Mouse (Mus musculus): Measurements from ENCODE around the gene Gp2. TPM values are rescaled to one million over a fixed set of nuclear protein-coding genes. Genes with fewer than 3 reads are reported as not detected.

The Gp2 gene
- not detected in 2 replicates for polyA plus RNA-seq (2012)

DNA sequence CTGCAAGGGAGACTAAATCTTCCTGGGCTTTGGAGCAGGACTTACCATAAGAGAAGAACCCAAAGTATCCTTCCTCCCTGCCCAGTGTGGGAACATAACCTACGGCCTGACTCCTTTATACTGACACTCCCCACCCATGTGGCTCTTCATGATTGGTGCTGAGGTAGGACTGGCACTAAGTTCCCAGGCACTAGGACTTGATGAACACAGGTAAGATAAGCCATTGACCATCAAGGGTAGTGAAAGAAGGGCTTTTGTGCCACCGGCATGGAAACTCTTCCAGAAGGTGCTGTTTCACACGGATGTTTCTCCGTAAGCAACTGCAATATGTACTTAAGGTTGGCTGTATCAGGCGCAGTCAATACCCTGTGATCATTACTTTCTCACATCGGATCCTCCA lies at the start of gene Gp2:
Gene Gp2 (minus strand): TSS at position 101 of the 400 bp plus-strand sequence.
- TF ChIP-seq GATA1 (IDR thresholded peaks at IDR 0.05; ENCODE audit: low read length) = no peak

DNA sequence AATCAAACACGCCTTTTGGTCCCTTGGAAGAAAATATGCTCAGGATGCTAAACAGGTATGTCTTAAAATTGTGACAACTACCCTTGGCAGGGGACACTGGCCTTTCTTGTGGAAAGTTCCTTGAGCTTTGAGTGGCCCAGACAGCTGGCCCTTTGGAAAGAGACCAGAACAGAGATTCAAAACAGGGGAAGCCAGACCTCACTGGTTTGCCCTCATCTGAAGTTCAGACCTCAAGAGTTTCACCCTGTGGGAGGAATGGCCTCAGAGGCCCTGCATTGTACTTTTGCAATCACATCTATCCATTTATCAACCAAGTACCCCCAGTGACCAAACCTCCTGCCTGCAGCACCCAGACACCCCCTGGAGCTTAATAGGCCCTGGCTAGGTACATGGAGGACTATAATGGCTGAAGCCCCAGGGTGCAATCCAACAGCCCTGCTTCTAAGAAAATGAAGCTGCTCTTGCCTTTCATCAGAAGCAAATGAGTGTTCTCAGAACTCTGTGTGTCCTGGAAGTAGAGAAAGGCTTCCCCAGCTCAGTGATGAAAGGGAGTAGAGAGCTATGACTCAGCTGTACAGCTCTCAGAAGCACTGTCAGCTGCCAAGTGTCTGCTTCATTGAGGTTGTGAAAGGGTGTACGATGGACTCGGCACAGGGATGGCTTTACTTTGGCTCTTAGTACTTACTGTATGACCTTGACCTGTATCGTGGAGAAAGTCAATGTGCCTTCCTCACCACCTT lies 31.1 kb upstream of the Gp2 start:
- no peak for TF ChIP-seq GATA1 (IDR thresholded peaks at IDR 0.05; ENCODE audit: low read length)

DNA sequence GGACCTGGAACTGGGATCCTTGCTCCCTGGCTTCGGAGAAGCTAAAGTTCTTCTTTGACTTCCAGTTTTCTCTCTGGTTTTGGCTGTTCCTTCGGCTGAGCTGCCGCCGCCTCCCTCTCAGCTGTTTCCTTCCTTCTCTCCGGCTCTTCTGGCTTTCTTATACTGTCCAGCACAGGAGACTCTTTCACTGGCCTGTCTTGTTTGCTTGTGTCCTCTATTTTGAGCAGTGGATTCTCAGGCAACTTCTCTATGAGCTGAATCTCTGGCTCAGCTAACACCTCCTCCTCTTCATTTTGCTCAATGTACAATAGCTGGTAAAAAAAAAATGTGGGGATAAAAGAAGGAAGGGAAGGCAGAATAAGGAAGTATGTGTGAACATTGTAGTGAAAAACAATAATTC lies 27.6 kb upstream of the Gp2 start:
- no peak for TF ChIP-seq GATA1 (IDR thresholded peaks at IDR 0.05; ENCODE audit: low read length)

DNA sequence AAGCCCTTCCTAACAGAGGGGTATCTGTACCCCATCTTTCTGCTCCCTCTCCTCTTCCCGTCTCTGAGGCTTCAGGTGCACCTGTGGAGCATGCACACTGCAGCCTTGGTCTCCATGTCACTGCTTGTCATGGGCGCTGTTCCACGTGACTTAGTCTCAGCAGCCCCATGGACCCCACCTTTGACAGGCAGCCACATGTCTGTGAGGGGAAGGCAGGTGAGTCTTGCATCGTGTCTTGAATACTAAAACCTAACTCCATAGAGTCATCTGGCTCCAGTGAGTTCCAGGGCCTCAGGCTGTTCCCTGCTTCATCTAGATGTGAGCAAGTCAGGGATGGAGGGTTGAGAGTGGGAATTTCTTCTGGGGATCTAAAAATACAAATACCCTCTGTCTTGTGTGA lies 25.1 kb upstream of the Gp2 start:
- no peak for TF ChIP-seq GATA1 (IDR thresholded peaks at IDR 0.05; ENCODE audit: low read length)

DNA sequence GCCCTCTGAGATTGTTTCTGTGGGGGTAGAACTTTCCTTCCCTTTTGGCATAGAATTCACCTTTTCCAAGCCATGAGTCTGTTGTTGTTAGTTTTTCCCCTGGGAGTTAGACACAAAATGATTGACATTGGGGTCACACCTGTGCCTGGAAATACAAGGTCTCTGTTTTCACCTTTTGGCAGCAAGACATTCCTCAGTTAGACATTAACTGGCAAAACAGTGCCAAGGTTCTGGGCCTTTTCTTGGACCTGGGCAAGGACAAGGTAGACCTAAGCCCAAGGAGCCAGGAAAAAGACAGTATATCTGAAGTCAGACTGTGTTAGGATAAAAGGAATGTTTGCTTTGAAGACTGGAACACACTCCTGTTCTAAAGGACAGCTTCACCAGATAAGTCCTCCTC lies 20.2 kb upstream of the Gp2 start, which contains the start of gene Umod:
Gene Umod (minus strand): TSS at position 27 of the 400 bp plus-strand sequence.
- TF ChIP-seq GATA1 (IDR thresholded peaks at IDR 0.05; ENCODE audit: low read length) = no peak

DNA sequence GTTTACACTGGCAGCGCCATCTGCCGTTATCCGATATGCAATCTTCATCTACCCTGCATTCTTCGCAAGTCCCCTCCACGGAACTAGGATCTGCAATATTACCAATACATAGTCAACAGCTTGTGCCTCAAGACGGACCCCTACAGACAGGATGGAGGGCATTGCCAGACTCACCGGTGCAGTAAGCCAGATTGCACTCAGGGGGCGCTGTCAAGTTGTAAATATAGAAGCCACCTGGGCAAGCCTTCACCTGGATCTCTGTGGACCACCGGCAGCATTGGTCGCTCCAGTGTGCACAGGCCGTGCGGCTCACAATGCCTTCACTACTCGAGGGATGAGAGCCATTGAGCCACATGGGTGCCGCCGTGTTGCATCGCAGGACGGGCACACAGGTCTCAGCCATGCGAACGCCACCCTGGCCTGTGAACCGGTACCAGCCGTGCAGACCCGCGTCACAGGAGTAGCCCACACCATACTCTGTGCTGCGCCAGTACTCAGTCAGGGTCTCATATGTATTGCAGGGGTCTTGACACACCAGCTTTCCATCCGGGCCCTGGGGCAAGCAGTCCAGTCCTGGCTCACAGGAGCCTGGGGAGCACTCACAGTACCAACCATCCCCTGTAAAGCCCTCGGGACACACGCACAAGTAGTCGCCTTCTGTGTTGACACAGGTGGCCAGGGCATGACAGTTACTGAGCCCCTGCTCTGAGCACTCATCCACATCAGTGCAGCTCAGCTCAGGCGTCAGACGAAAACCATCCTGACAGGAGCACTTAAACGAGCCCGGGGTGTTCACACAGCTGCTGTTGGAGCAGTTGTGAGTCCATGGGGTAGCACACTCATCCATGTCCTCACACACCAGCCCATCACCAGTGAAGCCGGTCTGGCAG lies 17.7 kb upstream of the Gp2 start:
- TF ChIP-seq GATA1 (IDR thresholded peaks at IDR 0.05; ENCODE audit: low read length) = no peak

DNA sequence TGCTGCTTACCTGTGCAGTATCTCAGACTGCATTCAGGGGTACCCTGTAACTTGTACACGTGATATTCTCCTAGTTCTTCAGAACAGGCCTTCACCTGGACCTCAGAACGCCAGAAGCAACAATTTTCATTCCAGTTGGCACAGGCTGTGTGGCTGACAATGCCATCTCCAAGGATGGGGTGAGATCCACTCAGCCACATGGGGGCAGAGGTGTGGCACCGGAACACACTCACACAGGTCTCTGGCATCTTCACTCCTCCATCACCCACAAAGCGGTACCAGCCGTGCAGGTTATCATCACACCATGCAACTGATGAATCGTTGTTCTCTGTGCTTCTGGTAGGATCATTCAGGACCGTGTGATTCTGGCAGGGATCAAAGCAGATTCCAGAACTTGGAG lies 4.9 kb downstream of the Gp2 start:
- TF ChIP-seq GATA1 (IDR thresholded peaks at IDR 0.05; ENCODE audit: low read length) = no peak

DNA sequence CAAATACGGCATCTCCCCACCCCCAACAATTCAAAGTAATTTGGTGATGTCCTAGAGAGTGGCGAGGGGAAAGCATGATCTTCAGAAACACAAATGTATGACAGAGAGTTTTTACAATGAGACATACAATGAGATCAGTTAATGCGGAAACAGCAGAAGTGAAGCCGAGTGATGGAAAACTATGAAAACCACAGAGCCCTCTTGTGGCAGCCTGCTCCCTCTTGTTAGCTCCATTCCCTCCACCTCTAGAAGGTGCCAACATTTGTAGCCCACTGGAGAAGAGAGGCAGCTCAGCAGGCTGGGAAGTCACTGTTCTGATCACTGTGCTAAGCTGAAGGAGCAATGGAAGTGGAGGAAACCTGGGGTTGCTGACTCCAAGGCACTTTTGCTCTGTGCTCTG lies 15.2 kb downstream of the Gp2 start:
- no peak for TF ChIP-seq GATA1 (IDR thresholded peaks at IDR 0.05; ENCODE audit: low read length)

DNA sequence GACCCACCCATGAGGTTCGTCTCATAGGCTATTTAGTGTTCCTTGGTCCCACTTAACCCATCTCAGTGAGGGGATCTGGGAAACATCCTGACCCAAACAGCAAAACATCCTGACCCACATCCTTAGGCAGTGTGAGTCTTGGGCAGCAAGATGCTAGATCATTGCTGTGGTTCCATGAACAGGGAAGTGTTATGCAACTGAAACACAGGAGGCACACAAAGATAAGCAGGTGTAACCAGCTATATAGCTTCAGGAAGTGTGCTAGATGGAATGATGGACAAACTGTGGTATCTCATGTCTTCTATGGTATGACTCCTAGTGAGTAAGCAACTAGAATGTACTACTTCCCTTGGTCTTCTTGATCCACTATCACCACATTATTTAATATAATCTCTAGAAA lies 17.1 kb downstream of the Gp2 start:
- no peak for TF ChIP-seq GATA1 (IDR thresholded peaks at IDR 0.05; ENCODE audit: low read length)

DNA sequence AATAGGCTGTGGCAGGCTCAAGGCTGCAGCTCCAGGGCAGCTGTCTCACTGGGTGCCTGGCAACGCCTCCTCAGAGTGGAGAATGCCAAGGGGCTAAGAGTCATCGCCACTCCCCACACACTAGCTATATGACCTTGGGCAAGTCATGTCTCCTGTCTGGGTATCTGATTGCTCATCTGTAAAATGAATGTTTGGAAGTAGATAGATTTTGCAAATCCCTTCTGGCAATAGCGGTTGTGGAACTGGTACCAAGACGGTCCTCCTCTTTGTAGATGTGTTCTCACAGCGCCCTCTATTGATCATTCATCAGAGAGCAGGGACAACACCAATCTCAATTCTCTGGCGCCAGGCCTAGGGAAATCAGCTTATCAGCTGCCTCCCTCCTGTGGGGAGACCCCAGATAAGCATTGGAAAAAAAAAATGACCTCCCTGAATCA lies 31.9 kb downstream of the Gp2 start:
- no peak for TF ChIP-seq GATA1 (IDR thresholded peaks at IDR 0.05; ENCODE audit: low read length)

DNA sequence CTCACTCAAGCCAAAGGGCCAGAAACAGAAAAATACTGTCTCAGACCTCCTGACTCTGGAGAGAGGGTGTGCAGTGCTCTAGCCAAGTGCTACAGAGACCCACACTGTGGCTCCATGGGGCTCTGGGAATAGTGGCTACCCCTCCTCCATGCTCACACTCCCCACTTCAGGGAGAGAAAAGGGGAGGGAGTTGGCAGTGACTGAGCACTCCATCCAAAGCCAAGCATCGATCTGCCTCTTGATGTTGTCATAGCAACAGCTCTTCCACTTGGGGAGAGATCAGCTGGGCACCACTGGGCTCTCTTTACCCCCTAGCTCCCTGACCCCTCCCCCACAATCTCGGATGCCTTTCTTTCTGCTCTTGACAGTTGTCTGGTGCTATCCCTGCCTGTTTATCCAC lies 38.4 kb downstream of the Gp2 start:
- no peak for TF ChIP-seq GATA1 (IDR thresholded peaks at IDR 0.05; ENCODE audit: low read length)

DNA sequence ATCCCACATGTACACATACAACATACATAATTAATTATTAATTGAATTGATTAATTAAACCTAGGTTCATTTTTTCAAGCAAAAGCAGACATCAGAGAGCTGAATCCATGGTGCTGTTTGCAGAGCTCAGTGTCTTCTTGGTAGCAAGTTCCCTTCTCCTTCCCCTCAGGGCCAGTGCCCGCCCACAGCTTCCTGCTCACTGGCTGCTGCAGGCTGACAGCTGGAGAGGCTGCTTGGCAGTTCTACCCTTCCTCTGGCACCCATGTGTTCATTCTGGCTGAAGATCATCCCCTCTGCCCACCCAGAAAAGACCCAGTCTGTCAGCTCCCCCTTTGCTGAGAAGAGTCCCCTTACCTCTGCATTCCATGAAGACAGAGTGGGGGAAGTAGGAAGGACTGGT lies 40.6 kb downstream of the Gp2 start:
- no peak for TF ChIP-seq GATA1 (IDR thresholded peaks at IDR 0.05; ENCODE audit: low read length)

DNA sequence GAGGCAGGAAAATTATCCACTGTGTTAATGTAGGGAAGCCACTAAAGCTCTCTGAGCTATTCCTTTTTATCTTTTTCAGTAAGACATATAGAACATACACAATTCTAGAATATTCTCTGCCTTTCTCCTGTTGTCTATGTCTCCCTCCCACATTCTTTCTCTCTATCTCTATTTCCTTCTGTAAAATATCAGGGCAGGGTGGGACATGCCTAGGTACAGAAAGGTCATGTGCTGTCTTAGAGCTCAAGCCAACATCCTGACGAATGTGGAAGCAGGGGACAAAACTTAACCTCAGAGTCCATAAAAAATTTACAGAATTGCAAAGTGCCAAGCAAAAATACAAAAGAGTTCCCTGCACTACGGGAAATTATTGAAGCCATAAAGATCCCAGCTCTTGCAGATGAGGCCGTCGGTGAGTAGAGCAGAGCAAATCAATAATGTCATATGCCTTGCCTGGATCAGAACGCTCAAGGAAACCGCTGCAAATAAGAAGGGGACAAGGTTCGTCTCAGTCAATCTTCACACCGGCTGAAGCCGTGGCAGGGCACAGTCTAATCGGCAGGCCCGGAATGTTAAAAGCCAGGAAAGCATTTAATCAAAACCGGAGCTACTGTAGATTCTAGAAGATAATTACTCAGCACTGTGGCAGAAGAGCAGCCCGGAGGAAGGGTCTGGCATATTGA lies 64.9 kb downstream of the Gp2 start:
- no peak for TF ChIP-seq GATA1 (IDR thresholded peaks at IDR 0.05; ENCODE audit: low read length)

Other genes starting within 250 kb of the Gp2 start
- not detected in 2 replicates for gene Umod, start 20.0 kb upstream of the Gp2 start, polyA plus RNA-seq (2012)
- 0.05 TPM in 1 of 2 replicates, not detected in the other for gene Acsm5, start 60.2 kb upstream of the Gp2 start, polyA plus RNA-seq (2012)
- gene Pdilt, start 64.2 kb upstream of the Gp2 start, polyA plus RNA-seq (2012) = not detected in 2 replicates
- not detected in 2 replicates for gene Acsm2, start 95.1 kb upstream of the Gp2 start, polyA plus RNA-seq (2012)
- not detected in 2 replicates for gene Acsm1, start 147.7 kb upstream of the Gp2 start, polyA plus RNA-seq (2012)
- not detected in 2 replicates for gene Acsm4, start 230.7 kb upstream of the Gp2 start, polyA plus RNA-seq (2012)

All from G1E-ER4 (cell line).